Mouse (Mus musculus) layer of hippocampus, adult 18-20 months (tissue): ENCODE results near the gene Trio. TPM values are rescaled to one million over a fixed set of nuclear protein-coding genes. Genes with fewer than 3 reads are reported as not detected.

Source experiments
- DNase-seq, 2 experiments: peaks; one replicate each; pipeline ENCODE4 v3.0.0; 2022; ENCODE audit warnings: low spot score in 2 of 2
- total RNA-seq, 2 experiments: library from RNA; stranded (reverse); gene quantifications; 2 replicates each; pipeline ENCODE4 v1.2.3; 2021

The Trio gene
- total RNA-seq, 2 experiments from 2014 or later = 283 to 296 TPM

DNA sequence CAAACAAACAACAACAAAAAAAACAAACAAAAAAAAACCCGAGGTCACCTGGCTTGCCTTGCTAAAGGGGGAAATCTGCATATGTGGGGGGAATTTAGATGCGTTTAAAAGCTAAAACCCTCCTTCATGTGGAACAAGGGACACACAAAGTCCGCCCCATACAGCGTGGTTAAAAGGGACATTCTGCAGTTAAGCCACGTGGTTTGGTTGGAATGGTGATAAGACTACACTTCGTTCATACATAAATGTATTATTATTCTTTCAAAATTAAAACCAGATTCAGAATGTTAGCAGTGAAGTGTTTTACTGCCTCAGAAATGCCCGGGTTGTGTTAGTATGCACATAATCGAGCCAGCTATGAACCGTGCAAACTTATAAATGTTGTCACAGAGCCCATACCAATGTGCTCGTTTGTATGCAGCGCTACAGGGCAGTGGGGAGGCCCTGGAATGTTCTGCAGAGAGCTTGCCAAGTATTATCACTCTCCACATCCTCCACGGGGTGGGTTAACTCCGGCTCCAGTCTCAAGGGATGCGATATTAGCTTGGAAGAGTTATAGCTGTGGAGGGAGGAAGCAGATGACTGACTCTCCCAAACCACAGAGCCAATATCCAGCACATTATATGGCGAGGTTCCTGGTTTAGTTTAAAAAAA lies 243.1 kb downstream of the Trio start:
- DNase-seq = no peak

DNA sequence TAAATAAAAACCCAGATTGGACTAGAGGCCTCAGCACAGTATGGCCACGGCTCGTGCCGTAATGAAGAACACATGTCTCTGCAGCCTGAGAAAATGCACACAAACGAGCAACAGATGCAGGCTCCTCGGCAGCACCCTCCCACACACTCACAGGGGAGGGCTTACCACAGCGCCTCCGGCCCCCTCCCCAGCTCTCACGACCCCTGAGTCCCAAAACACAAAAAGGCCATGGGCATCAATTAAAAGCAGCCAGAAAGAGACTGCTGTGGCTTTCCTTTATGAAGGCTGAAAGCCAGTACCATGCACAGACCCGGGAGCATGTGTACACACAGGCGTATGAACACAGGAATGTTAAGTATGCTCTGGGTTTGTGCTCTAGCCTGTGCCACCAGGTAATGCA lies 245.8 kb downstream of the Trio start:
- no peak for DNase-seq

- DNase-seq = no peak
These were observed 246.2 kb downstream of the Trio start for GRCm38 (mm10) chr15:27779398-27779797.

DNA sequence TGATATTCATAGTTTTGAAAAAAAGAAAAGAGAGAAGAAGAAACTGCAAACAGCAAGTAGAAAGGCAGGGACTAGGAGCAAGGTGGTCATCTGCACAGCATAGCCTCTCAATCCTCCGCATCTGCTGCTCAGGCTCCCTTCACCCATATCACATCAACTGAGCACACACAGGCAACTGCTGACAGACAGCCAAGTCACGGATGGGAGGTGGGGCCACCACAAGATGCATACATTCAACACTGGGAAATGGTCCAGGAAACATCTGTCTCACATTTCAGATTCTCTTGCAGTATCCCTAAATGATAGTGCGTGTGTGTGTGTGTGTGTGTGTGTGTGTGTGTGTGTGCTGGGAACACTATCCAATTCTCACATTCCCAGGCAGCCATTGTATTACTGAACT lies 247.4 kb downstream of the Trio start:
- no peak for DNase-seq

GRCm38 (mm10) chr15:27777455-27778190 lies 248.0 kb downstream of the Trio start:
- no peak for DNase-seq

DNA sequence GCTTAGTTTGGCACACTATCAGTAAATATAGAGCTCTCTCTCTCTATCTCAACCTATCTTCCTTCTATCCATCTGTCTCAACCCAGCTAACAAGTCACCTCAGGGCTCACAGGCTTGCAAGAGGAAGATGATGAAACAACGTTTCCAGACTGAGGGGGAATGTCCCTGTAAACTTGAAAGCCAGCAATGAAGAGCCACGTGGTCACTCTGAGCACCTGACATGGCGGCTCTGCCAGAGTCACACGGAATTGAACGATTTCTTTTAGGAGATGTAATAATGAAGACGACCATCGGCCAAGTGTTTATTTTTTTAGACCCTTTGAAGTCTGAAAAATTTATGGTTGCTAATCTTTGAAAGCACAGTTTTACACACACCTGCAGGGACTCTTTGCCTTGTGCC lies 251.2 kb downstream of the Trio start:
- no peak for DNase-seq

- DNase-seq = no peak
These were observed 253.5 kb downstream of the Trio start for GRCm38 (mm10) chr15:27772125-27772627.

- no peak for DNase-seq
These were observed 254.1 kb downstream of the Trio start for GRCm38 (mm10) chr15:27771581-27771980.

- DNase-seq = no peak
These were observed 255.0 kb downstream of the Trio start for GRCm38 (mm10) chr15:27770513-27771196.

DNA sequence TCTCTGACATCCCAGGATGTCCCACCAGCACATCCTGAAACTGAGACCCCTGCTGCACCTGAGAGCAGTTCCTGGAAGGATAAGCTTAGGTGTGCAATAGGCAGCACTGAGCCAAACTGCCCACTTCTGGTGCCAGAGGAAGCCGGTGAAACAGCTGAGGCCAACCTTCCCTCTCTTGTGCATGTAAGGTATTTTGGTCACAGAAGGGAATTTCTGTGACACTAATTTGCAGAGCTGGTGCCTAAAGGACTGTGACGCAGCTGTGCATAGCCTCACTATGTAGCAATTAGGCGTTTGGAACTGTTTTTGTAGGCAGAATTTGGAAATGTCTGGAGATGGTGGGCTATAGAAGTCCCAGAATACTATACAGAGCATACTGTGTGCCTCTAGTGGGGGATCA lies 264.2 kb downstream of the Trio start:
- no peak for DNase-seq

- no peak for DNase-seq
These were observed 265.0 kb downstream of the Trio start for GRCm38 (mm10) chr15:27760655-27761054.

GRCm38 (mm10) chr15:27759890-27760289 lies 265.8 kb downstream of the Trio start:
- no peak for DNase-seq

GRCm38 (mm10) chr15:27758680-27759079 lies 267.0 kb downstream of the Trio start:
- no peak for DNase-seq

DNA sequence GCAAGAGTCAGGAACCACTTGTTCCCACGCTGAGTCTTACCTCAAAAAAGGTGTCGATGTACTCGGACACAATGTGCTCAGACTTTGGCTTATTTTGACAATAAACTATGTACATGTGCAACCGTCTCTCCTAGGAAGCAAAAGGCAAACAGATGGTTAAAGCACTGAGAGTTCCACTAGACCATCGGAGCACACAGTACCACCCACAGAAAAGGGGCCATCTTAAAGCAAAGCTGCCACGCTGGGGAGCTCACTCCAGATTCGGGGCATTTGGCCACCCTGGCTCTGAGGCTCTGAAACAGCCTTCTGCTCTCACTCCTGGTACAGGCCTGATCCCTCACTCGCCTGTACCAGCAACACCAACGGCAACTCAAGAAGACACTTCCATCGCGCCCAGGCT lies 269.2 kb downstream of the Trio start:
- DNase-seq = peak in 1 of 2 experiments; percentile 82

- no peak for DNase-seq
These were observed 270.9 kb downstream of the Trio start for GRCm38 (mm10) chr15:27754571-27755260.

DNA sequence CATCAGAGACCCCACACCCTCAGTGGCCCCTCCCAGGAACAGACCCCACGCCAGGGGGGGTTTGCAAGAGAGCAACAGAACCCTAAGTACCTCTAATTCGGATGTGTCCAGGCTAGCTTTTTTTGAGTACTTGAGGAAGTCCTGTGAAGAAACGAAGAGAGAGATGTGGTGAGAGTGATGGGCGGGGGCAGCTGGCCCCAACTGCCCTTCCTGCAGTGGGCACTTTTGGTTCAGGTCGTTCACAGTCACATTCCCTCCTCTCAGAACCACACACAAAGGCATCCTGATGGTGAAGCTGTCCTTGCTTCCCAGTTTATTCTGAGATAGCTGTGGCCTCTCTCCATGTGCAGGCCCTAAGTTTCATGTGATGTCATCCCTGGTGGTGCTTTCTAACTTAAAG lies 271.7 kb downstream of the Trio start:
- DNase-seq = no peak

DNA sequence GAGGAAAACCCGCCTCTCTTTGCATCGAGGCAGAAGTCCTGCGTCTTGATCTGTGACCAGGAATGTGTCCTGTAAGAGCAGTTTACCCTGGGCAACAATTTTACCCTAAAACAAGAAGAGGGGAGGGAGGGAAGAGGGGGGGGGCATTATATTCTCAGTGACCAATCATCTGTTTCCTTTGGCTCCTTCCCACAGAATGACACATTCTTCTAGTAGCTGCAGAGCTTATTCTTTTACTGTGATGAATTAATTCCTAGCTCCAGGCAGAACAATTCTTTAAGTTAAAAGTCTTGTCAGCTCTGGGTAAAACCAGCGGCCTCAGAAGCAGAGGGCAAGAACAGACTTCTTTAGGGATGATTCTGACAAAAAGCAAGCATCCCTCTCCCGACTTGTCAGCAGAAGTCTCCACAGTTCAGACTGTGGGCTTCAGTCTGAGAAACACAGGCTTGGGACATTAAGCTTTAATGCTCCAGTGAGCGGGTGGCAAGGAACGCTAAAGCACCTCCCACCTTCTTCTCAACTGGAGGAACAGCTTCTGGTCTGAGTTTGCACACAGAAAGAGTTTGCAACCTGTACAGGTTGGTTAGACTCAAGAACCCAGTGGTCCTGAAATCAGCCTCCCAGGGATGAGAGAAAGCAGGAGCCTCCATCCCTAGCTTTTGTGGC lies 272.8 kb downstream of the Trio start:
- DNase-seq = no peak

DNA sequence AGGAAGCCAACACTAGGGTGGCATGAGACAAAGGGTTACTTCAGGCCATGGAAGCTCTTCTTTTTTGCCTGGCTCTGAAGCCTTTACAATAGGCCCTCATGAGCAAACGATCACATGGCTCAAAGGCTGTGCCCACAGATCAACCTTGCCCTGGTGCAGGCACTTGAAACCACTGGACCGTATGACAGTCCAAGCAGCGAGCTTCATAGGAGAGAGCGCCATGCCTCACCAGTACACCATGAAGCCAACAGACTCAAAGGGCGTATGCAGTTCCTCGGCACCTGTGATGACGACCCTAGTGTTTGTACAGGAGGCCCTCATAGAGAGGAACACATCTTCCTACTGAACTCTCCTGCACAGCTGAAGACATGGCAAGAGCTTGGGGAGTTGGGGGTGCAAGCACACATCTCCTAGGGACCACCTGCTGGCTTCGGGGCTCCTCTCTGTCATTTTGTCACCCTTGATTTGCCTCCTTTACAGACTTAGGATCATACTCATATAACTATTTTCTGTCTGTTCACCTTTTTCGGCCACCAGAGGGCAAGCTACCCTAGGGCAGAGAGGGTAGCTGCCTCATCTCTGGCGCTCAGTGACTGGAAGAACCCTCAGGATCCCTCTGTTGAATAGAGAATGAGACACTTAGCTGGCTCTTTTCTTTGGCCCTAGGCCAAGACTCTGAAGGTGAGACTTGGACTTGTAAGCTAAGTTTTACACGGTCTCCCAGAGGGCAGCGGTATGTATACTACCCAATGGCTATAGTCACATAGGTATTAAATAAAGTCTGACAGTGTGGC lies 273.8 kb downstream of the Trio start:
- peak in 1 of 2 experiments; percentile 67 for DNase-seq

DNA sequence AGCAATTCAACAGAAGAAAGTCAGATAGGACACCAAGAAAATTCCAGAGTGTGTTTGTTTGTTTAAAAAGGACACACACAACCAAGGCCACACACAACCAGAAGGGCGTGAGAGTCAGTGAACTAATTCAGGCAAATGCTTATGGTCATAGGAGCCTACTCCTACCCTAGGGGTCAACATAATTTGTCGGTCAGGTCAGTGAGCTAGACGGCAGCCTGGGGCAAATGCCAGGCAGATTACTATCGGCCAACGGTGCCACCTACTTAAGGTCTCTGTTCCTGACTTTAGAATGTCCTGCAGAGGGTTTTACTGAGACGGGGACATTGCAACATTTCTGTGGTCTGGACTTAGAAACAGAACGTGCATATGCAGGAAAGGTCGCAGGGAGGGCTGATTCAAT lies 276.9 kb downstream of the Trio start:
- no peak for DNase-seq

- no peak for DNase-seq
These were observed 278.1 kb downstream of the Trio start for GRCm38 (mm10) chr15:27747512-27747911.
